Mouse (Mus musculus): ENCODE measurements around the gene Ssrp1. TPM values are rescaled to one million over a fixed set of nuclear protein-coding genes. Genes with fewer than 3 reads are reported as not detected.

Gene Ssrp1
- total and polyA plus RNA-seq, 2 experiments from 2014 or later = 144 to 155 TPM

DNA sequence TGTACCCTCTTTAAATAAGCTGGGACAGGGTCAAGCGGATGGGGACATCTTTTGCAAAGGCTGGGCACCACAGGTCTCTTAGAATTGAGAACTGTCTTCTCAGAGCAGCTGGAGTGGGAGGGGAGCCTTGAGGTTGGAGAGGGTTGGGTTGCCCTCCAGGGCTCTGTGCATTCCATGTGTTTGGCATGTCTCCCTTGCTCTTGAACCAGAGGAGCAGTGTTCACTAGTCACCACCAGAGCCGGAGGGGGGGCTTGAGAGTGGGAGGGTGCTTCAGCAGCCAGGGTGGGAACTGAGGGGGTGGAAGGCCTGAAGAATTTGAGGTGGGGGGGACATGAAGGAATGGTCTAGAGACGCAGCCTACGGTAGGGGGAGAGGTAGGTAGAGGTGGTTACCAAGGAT is 12.2 kb downstream of the Ssrp1 start:
- peaks cover 49% of the 10 kb centered on the region for H3K36me3 ChIP-seq (ENCODE audit: insufficient read depth)

DNA sequence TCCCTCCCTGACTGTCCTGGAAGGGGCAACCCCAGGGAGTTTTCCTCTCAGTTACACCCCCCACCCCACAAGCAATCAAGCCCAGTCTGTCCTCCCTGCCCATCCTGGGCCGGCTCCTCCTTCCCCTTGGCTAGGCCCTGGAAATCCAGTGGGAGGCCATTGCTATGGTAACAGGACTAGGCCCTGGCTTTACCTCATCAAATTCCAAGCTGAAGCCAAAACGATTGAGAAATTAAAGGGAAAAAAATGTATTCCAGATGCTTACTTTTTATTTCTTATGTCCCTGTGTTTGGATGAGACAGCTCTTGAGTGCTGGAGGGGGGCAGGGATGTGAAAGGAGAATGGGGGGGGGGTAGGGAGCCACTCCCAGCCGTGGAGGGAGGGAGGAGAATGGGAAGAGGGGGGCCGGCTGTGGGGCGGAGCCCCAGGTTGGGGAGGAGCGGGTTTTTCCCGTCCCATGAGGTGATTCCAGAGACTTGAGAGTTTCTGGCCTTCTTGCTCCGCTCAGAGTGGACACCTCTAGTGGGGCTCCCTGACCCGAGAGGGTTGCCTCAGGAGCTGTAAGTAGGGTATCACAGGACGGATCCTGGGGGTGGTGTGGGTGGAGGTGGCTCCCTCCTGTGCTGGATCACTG is 13.1 kb downstream of the Ssrp1 start:
- H3K27me3 ChIP-seq (ENCODE audit: insufficient read depth, low read length) = no peaks in the 10 kb centered on the region
- H3K4me2 ChIP-seq (ENCODE audit: low read depth) = peak overlapping the region; percentile 54
- H3K9me3 ChIP-seq (ENCODE audit: low read length) = no peaks in the 10 kb centered on the region
- 0 out of 2 replicates have a peak overlapping the region, but pooled peaks have one; percentile 21 for H3K27ac ChIP-seq (ENCODE audit: low read depth, low read length)
- TF ChIP-seq CTCF (IDR thresholded peaks at IDR 0.05; ENCODE audit: low read depth) = no peak
- H3K36me3 ChIP-seq (ENCODE audit: insufficient read depth) = peaks cover 51% of the 10 kb centered on the region
- ATAC-seq (no peak), DNase-seq (peak; percentile 48)
- peaks cover 30% of the 10 kb centered on the region for H3K4me1 ChIP-seq (ENCODE audit: insufficient read depth)
- no peak overlapping the region for H3K9ac ChIP-seq
- H3K4me3 ChIP-seq (ENCODE audit: low read depth, low read length) = peak overlapping the region; percentile 16; the same call in 1 of the 2 replicates
- 7% methylated on average over 9 of the region's 10 CpGs for WGBS

More for the DNA sequence above, 12.2 kb downstream of the Ssrp1 start:
- TF ChIP-seq CTCF (IDR thresholded peaks at IDR 0.05; ENCODE audit: low read depth) = no peak
- H3K4me3 ChIP-seq (ENCODE audit: low read depth, low read length) = peak overlapping the region; percentile 12; the same call in 1 of the 2 replicates
- peaks cover 30% of the 10 kb centered on the region for H3K4me1 ChIP-seq (ENCODE audit: insufficient read depth)
- H3K27me3 ChIP-seq (ENCODE audit: insufficient read depth, low read length) = no peaks in the 10 kb centered on the region
- ATAC-seq (no peak), DNase-seq (no peak)
- WGBS = 66% methylated on average over 4 of the region's 4 CpGs
- H3K9ac ChIP-seq = no peak overlapping the region
- no peak overlapping the region for H3K27ac ChIP-seq (ENCODE audit: low read depth, low read length)
- peak overlapping the region; percentile 54 for H3K4me2 ChIP-seq (ENCODE audit: low read depth)
- H3K9me3 ChIP-seq (ENCODE audit: low read length) = no peaks in the 10 kb centered on the region

DNA sequence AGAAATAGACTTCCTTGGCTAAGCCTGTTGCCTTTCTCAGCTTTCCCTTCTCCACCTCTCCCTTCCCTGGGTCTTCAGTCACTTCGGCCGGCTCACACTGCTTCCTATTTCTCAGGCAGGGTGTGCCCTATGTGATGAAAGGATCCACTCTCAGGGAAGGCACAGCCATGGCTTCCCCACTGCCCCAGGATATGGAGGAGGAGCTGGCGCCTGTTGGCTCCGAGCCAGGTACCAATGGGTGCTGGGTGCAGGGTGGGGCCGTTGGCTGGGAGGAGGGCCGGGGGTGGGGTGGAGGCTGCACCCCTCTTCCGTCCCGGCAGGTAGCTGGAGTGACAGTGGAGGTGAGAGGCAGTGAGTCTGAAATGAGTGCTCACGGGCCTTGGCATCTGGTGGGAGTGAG is 13.7 kb downstream of the Ssrp1 start:
- Histone ChIP-seq H3K36me3 (ENCODE audit: insufficient read depth) (peaks cover 51% of the 10 kb centered on the region), H3K27me3 (ENCODE audit: insufficient read depth, low read length) (no peaks in the 10 kb centered on the region), H3K9ac (0 out of 2 replicates have a peak overlapping the region, but pooled peaks have one; percentile 22), H3K4me2 (ENCODE audit: low read depth) (peak overlapping the region; percentile 54), H3K9me3 (ENCODE audit: low read length) (no peaks in the 10 kb centered on the region), H3K4me3 (ENCODE audit: low read depth, low read length) (peak overlapping the region; percentile 16; the same call in 1 of the 2 replicates), H3K4me1 (ENCODE audit: insufficient read depth) (peaks cover 30% of the 10 kb centered on the region), H3K27ac (ENCODE audit: low read depth, low read length) (peak overlapping the region; percentile 21; the same call in 1 of the 2 replicates)
- ATAC-seq (no peak), DNase-seq (no peak)
- no peak for TF ChIP-seq CTCF (IDR thresholded peaks at IDR 0.05; ENCODE audit: low read depth)
- WGBS = 49% methylated on average over 9 of the region's 9 CpGs

DNA sequence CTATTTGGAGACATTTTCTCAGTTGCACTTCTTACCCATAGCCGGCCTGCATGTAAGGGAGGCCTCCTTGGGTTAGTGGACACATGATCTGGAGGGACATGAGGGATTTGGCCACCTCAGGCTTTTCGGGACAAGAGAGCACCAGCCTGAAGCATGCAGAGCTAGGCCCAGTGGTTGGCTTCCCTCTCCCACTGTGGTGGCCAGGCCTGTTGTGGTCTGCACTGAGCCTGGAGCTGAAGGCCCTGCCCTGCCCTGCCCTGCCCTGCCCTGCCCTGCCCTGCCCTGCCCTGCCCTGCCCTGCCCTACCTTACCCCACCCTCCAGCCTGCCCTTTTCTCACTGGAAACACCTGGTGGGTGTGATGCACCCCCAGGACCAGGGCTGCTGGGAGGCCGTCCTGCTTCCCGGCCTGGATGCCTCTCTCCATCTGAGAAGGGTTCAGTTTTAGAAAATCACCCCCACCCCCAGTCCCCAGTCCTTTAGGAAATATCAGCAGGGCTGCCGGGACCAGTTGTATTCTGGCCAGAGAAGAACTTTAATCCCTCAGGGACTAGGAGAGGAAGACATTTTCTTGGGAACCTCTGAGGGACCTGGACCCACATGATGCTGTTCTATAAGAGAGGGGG is 16.3 kb downstream of the Ssrp1 start:
- no peak for DNase-seq
- Histone ChIP-seq H3K4me1 (ENCODE audit: insufficient read depth) (peaks cover 23% of the 10 kb centered on the region), H3K27me3 (ENCODE audit: insufficient read depth, low read length) (no peaks in the 10 kb centered on the region), H3K27ac (ENCODE audit: low read depth, low read length) (no peak overlapping the region), H3K4me3 (ENCODE audit: low read depth, low read length) (no peak overlapping the region), H3K36me3 (ENCODE audit: insufficient read depth) (peaks cover 60% of the 10 kb centered on the region), H3K9me3 (ENCODE audit: low read length) (no peaks in the 10 kb centered on the region), H3K9ac (no peak overlapping the region), H3K4me2 (ENCODE audit: low read depth) (no peak overlapping the region)
- 89% methylated on average over 5 of the region's 5 CpGs for WGBS
- no peak for TF ChIP-seq CTCF (IDR thresholded peaks at IDR 0.05; ENCODE audit: low read depth)
- ATAC-seq = no peak

DNA sequence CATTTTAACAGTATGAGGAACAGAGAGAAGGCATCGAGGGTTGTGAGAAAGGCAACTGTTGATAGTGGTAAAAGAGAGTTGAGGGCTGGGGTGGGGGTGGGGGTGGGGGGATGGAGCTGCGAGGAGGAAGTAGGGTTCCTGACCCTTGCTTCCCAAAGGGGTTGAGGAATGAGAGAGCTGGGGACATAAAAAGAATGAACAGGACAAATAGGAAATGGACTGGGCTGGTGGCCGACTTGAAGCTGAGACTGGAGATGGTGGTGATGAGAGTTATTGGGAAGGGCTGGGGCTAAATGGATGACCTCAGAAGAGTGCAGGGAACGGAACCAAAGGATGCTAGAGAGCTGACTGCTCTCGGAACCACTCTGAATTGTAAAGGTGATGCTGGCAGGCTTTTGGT is 19.7 kb downstream of the Ssrp1 start:
- Histone ChIP-seq H3K9me3 (ENCODE audit: low read length) (no peaks in the 10 kb centered on the region), H3K4me3 (ENCODE audit: low read depth, low read length) (no peak overlapping the region), H3K27me3 (ENCODE audit: insufficient read depth, low read length) (no peaks in the 10 kb centered on the region), H3K4me1 (ENCODE audit: insufficient read depth) (no peaks in the 10 kb centered on the region), H3K9ac (no peak overlapping the region), H3K4me2 (ENCODE audit: low read depth) (no peak overlapping the region), H3K27ac (ENCODE audit: low read depth, low read length) (no peak overlapping the region), H3K36me3 (ENCODE audit: insufficient read depth) (peaks cover 72% of the 10 kb centered on the region)
- TF ChIP-seq CTCF (IDR thresholded peaks at IDR 0.05; ENCODE audit: low read depth) = no peak
- DNase-seq (no peak), ATAC-seq (no peak)
- WGBS = 88% methylated on average over 5 of the region's 5 CpGs

DNA sequence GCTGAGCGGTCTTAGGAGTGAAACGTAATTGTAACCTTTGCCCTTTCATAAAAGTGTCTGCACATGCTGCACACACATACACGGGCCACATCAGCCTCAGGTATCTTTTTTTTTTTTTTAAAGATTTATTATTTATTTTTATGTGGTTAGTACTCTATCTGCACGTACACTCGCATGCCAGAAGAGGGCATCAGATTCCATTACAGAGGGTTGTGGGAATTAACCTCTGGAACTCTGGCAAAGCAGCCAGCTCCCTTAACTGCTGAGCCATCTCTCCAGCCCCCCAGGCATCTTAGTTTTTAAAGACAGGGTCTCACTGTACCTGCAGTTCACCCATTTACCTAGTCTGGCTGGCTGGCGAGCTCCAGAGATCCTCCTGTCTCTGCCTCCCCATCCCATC is 22.6 kb downstream of the Ssrp1 start:
- DNase-seq (no peak), ATAC-seq (no peak)
- Histone ChIP-seq H3K27me3 (ENCODE audit: insufficient read depth, low read length) (no peaks in the 10 kb centered on the region), H3K36me3 (ENCODE audit: insufficient read depth) (peaks cover 72% of the 10 kb centered on the region), H3K27ac (ENCODE audit: low read depth, low read length) (no peak overlapping the region), H3K4me3 (ENCODE audit: low read depth, low read length) (no peak overlapping the region), H3K4me1 (ENCODE audit: insufficient read depth) (no peaks in the 10 kb centered on the region), H3K9ac (no peak overlapping the region), H3K9me3 (ENCODE audit: low read length) (no peaks in the 10 kb centered on the region), H3K4me2 (ENCODE audit: low read depth) (no peak overlapping the region)
- TF ChIP-seq CTCF (IDR thresholded peaks at IDR 0.05; ENCODE audit: low read depth) = no peak; the same call in 1 of the 2 replicates
- WGBS = 92% methylated on average over 6 of the region's 6 CpGs

DNA sequence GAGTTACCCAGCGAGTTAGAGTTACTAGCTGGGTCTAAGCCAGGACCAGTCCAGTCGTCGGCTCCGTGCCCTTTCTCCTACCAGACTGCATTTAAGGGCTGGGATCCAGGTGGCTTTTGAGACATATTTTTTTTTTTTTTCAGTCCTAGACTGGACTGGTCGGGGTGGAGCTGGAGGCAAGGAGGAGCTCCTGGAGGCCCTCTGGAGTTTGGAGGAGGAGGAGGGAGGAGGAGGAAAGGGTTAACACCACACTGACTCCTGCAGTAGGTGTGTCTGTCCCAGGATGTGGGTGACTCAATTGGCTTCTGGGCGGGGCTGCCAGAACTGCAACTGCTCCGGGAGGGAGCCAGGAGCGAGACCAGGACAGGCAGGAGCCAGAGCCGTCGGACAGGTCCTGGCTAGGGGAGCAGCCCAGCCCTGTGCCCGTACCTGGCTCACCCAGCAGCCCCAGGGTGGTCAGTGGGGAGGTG is 23.6 kb downstream of the Ssrp1 start:
- Histone ChIP-seq H3K9ac (no peak overlapping the region), H3K27me3 (ENCODE audit: insufficient read depth, low read length) (no peaks in the 10 kb centered on the region), H3K4me2 (ENCODE audit: low read depth) (0 out of 2 replicates have a peak overlapping the region, but pooled peaks have one; percentile 21), H3K36me3 (ENCODE audit: insufficient read depth) (peaks cover 67% of the 10 kb centered on the region), H3K9me3 (ENCODE audit: low read length) (no peaks in the 10 kb centered on the region), H3K27ac (ENCODE audit: low read depth, low read length) (no peak overlapping the region), H3K4me3 (ENCODE audit: low read depth, low read length) (no peak overlapping the region), H3K4me1 (ENCODE audit: insufficient read depth) (no peaks in the 10 kb centered on the region)
- 18% methylated on average over 11 of the region's 11 CpGs for WGBS
- DNase-seq (no peak), ATAC-seq (0 out of 2 replicates have a peak, but pooled peaks have one; percentile 23)
- no peak for TF ChIP-seq CTCF (IDR thresholded peaks at IDR 0.05; ENCODE audit: low read depth)
